Mouse (Mus musculus) megakaryocyte, embryonic 14.5 days (primary cell): Measurements from ENCODE around the gene Adipoq.

ENCODE experiments used
- FLI1 ChIP-seq: IDR thresholded peaks from 2 replicates; pipeline ENCODE4 v1.6.1; 2012; ENCODE audit warnings: low read length, inconsistent platforms, mixed read lengths
- GATA1 ChIP-seq: IDR thresholded peaks from 3 replicates; pipeline ENCODE4 v1.6.1; 2012; ENCODE audit warnings: mixed read lengths, low read length, inconsistent platforms, borderline replicate concordance

DNA sequence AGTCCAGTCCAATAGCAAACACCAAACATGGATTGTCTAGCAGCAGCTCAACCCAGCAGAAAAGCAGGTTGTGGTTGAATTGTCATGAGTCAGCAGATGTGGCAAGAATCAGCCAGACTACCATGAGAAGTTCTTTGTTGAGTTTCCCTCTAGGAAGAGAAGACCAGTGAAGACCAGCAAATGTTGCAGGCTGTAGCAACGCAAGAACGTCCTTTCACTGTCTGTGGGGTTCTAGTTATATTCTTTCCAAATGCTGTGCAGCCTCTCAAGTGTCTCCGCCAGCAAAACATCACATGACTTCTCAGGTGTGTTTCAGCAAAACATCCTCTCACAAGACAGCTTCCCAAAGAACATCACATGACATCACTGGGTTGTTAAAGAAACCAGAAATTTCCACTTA, 24.5 kb downstream of the Adipoq start:
- no peak for TF ChIP-seq GATA1
- TF ChIP-seq FLI1, result no peak
